Mouse (Mus musculus): ENCODE measurements around the gene Rab3il1.

The Rab3il1 gene

GRCm38 (mm10) chr19:10013913-10014312 is 12.4 kb downstream of the Rab3il1 start:
- DNase-seq, result no peak

DNA sequence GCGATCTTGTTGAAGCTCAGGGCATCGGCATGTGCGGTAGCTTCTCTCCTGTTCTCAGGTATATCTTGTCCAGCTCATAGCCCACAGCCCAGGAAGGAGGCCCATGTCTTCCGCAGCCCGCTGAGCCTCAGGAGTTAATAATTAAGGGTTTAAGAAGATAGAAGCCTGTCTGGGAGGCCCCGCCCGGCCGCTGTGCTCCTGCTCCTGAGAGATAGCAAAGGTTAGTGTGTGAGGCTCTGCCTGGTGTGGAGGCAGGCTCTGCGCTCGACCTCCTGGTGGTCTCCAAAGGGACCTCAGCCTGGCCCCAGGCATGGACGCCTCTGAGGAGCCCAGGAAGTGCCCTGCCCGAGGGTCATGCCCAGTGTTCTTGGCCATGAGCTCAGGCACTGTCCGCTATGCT is 13.4 kb downstream of the Rab3il1 start:
- DNase-seq, result no peak

- no peak for DNase-seq
Observed at GRCm38 (mm10) chr19:10015442-10015841, 14.0 kb downstream of the Rab3il1 start.

GRCm38 (mm10) chr19:10016151-10016550 is 14.7 kb downstream of the Rab3il1 start:
- no peak for DNase-seq

GRCm38 (mm10) chr19:10017637-10018526 is 16.4 kb downstream of the Rab3il1 start:
- DNase-seq, result peak; percentile 93

- DNase-seq, result no peak
Observed at GRCm38 (mm10) chr19:10018527-10018818, 17.0 kb downstream of the Rab3il1 start.

DNA sequence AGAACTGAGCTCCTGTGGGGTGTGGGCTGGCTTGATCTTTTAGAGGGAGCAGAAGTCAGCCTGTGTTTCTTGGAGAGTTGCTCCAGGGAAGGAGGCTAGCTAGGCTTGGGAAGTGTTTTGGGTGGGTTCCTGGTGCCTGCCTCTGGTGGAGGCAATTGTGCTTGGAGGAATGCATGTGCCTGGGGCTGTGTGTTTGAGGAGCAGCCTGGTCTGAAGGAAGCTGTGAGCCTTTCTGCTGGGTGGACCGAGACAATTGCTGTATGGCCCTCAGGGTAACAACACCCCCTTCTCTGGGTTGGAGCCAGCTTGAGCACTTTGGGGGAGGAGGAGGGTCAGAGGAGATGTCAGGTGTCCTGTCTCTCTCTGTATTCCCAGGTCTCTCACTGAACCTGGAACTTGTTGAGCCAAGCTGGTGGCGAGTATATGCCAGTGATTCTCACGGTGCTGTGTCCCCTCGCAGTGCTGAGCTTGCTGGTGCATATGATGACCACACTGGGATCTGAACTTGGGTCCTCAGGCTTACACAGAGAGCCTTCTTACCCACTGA is 17.8 kb downstream of the Rab3il1 start:
- no peak for DNase-seq

- no peak for DNase-seq
Observed at GRCm38 (mm10) chr19:10021981-10022380, 20.5 kb downstream of the Rab3il1 start.

GRCm38 (mm10) chr19:10022414-10023303 is 21.2 kb downstream of the Rab3il1 start:
- peak; percentile 60 for DNase-seq

DNA sequence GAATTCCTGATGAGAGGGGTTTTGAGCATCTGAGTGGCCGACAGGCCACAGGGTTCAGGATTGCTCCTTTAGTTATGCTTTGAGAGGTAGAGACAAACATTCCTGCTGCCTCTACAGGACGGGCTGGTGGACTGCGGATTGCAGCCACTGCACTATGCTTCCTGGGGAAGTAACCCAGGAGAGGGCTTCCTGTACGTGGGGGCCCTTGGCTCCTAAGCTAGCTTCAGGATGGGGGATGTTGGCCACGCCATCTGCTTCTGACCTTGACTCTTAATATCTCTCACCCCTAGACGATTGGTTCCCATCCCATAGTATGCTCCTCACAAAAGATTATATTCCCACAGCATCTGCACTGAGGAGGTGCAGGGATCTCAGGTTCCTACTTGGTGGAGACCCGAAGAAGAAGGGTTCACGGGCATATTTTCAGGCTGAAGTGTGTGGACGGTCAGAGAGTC is 21.9 kb downstream of the Rab3il1 start:
- DNase-seq, result no peak

- no peak for DNase-seq
Observed at GRCm38 (mm10) chr19:10025169-10025875, 23.9 kb downstream of the Rab3il1 start.

DNA sequence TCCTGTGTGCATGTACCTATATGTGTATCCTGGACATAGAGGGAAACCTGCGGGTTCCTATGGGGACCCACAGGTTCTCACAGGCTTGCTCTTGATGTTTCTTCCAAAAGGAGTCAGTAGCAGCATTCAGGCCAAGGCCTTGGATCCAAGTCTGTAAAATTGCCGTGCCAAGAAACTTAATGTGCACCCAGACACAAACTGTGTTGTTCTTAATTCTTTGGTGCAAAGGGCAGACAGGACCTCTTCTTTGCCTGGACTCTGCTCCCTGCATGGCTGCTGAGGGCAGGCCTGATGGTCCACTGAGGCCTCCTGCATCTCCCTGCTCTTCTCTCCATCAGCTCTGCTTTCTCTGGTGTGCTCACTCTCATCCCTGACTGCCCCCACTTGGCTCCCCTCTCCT is 28.3 kb downstream of the Rab3il1 start:
- DNase-seq, result no peak

- peak; percentile 77 for DNase-seq
Observed at GRCm38 (mm10) chr19:10033211-10033973, 31.9 kb downstream of the Rab3il1 start.

DNA sequence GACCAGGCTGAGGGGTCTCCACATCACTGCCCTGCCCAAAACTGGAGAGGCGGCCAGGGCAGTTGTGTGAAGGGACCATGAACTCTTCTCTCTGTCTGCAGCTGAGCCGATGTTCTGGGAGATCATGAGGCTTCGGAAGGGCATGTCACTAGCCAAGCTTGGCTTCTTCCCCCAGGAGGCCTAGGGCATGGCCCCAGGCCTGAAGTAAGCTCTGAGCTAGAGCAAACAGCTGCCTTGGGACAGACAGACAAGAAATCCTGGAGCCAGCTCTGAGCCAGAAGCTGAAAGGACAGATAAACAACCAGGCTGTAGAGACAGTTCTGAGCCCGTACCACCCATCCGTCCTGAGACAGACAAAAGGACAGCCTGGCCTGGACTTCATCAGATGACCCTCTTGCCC is 32.9 kb downstream of the Rab3il1 start:
- no peak for DNase-seq

DNA sequence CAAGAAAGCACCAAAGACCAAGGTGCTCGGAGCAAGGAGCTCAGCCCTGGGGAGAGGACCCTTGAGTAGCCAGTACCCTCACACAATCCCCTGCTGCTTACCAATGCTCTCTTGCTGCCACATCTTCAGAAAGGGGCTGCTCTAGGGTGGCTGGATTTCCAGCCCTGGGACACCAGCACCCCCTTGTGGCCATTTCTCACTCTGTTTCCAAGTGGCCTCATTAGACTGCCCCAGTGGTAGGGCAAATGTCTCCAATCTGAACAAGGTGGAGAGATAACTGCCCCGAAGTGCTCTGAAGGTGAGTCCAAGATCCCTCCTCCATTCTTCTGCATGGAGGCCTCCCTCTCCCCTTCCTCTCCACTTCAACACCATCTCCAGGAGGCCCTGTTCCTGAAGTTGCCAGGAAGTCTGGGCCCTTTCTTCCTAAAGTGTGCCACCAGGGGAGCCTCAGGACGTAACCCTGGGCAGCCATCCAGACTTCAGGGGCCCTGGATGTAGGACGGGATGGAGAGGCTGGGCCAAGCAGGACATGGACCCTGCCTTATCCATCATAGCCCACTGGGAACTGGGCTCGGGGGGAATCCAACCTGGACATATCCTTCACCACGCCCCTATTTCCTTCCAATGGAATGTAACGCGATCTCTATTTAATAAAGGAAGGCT is 33.4 kb downstream of the Rab3il1 start:
- DNase-seq, result peak; percentile 92

GRCm38 (mm10) chr19:10037534-10037933 is 36.1 kb downstream of the Rab3il1 start:
- no peak for DNase-seq

- DNase-seq, result no peak
Observed at GRCm38 (mm10) chr19:10038364-10038763, 36.9 kb downstream of the Rab3il1 start.

- peak; percentile 83 for DNase-seq
Observed at GRCm38 (mm10) chr19:10038910-10039309, 37.4 kb downstream of the Rab3il1 start.

GRCm38 (mm10) chr19:10039615-10040014 is 38.1 kb downstream of the Rab3il1 start:
- DNase-seq, result peak; percentile 75

GRCm38 (mm10) chr19:10040866-10041387 is 39.5 kb downstream of the Rab3il1 start:
- DNase-seq, result no peak
